Mouse (Mus musculus) thymus, postnatal 10 days (tissue): ENCODE results near the gene Igfbpl1.
A peak's percentile ranks its signal among the peaks of the same experiment; 100 is the strongest.

ENCODE experiments used
- DNase-seq, 2 experiments: peaks; one replicate each; pipeline ENCODE4 v3.0.0; 2021; ENCODE audit warnings: low spot score in 2 of 2

Gene Igfbpl1

DNA sequence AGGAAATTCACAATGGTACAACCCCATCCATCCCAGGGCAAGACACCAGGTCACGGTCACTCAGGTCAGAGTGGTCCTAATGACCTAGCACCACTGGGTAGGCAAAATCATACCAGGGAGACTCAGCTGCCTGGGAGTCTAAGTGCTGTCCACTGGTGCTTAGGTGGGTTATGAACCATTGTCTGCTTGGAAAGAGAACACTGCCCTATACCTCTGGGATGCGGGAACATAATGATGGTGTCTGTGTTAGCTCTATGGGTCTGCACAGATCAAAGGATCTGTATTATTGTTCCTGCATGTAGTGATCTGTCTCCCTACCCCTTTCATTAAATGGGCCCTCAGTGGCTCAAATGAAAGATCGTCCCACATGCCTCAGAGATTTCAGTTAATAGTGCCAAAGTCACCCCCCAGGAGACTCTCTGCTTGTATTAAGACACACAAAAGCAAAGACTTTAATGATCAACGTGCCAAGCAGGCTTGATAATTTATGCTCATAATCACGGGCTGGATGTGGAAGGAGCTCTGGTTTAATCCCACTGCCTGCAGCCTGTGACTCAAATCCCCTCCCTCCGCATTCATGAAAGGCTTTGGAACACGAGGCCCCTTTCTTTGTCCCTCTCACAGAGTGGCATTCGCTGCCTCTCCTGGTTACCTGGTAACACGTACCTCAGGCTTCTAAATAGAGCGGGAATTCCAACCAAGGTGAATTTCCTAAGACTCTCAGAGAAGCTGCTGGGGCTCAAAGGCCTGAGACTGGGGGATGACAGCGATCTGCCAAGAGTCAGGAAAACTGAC lies 3.7 kb downstream of the Igfbpl1 start:
- no peak for DNase-seq

DNA sequence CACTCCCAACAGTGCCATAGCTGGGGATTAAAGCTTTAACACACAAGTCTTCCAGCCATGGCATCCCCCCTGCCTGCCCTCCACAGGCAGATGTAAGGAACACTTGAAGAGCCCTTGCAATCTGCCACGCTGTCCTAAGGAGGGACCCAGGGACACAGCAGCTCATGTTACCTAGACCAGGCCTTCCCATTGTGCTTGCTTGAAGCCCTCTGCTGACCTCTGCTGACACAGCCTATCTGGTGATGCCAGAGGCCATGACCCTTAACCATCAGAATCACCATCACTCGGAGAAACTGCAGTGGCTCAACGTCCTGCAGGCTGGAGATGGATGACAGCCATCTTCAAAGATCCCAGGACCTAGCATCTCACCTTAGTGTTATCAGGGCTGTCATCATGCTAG lies 4.7 kb downstream of the Igfbpl1 start:
- DNase-seq: no peak

DNA sequence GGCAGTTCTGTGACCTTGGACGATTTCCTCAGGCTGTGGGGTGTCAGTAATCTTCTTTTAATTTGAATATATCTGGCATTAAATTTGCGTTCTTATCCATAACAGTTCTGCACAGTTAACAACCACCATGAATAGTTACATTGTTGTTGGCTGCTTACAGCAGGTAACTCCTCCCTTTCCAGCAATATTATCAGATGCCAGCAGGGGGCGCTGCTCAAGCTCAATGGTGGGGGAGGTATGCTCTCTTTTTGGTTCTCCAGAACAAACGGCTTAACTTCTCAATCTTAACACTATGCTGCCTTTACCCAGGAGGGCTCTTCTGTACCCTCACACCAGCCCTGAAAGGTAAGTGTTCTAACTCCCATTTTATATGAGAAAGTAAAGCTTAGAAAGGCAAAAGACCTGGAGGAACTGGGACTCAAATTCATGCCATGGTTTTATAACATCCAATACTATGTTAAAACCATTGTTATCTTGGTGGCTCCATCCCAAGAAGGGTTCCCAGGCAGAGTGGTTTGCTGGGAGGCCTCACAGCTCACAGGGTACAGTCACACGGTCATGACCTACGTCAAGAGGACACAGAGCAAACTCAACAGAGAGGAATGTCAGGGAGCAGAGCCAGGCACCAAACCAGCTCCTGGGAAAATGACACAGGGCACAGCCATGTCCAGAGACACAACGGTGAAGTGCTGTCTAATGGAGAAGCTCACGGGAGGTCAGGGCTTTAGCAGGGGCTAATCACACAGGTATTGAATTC lies 6.5 kb downstream of the Igfbpl1 start:
- peak; percentile 39 to 72 for DNase-seq

DNA sequence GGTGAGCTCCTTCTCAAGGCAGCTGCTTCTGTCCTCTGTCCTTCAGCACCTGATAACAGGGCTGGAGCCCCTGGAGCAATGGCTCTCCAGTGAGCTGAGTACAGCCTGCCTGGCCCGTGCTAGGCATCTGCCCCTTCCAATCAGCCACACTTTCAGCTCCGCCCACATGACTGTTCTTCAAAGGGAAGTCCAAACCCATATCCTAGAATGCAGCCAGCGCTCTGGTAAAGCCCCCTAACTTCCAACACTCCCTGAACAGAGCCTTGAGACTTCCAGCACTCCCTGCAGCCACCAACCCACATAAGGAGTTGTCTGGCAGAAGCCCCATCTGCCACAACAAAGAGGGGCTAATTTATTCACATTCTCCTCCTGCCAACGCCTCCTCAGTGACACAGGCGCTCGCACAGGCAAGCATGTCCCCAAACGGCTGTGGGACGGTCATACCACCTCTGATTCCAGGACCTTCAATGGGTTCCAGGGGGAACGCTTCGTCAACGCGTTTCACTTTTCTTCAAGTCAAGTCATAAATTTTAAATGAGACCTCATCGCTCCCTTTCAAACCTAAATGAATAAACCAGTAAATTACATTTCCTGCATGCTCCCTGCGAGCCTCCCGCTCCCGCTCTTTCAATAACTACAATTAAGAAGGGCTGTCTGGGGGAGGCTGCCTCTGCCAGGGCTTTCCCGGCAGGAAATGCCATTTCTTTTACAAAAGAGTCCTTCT lies 7.4 kb downstream of the Igfbpl1 start:
- DNase-seq: no peak

DNA sequence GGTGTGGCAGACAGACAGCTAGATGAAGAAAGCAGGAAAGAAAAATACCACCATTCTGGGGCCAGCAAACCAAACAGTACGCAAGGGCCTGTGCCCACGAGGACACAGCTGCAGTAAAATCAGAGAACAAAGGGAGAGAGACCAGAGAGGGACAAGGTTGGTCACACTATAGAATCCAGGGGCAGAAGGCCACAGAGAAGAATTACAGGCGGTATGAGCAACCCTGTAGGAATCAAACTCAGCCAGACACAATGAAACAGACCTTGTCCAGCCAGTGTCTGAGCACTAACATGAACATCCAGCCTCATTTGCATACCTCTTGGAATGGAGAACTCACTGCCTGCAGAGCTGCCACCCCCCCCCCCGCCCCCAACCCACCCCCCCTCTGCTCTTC lies 7.9 kb downstream of the Igfbpl1 start:
- DNase-seq: no peak

DNA sequence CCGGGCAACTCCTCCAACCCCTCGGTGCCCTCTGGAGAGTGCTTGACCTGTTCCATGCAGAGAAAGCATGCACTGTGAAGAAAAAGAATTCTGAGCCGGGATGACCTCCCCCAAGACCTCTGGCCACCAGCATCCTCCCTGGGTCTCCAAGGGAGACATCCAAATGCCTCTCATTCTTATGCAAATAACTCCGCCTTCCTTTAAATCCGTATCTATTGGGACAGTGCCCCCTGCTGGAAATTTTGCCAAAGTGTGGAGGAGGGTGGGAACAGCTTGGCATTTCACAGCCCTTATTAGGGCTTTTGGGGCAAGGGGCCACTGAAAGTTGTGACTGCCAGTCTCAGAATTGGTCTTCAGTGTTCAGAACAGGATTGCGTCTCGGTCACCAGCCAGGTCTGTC lies 11.2 kb downstream of the Igfbpl1 start:
- DNase-seq: peak; percentile 10 to 49

DNA sequence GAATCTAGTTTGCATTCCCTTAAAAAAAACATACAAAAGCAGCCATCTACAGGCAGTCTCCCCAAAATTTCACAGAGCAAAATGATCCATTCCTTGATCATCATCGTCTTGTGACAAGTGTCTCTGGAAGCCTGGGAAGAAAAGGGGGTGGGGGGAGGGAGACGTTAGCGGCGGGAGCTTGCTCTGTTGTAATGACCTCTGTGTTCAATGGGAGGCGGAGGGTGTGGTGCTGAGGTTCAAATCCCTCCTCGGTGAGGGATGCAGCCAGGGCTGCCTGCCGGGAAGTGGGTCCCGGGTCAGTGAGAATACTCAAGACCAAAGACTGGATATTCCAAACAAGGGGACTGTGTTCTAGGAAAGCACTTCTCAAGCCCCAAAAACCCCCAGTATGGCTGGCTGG lies 15.5 kb downstream of the Igfbpl1 start:
- no peak for DNase-seq

DNA sequence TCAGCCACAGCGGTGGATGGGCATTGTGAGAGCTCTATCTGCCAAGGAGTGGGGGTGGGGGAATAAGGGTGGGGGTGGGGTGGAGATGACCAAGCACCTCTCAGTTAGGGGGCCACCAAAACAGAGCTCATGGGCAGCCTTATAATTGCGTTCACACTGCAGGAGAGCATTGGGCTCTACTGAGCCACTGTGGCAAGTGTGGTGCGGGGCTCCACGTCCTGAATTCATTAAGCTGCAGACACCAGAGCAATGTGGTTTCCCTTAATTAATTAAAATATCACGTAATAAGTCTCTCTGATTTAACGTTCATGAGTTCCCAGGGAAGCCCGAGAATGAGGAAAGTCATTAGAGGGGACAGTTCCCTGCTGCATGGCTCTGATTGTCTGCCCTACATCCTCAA lies 18.7 kb downstream of the Igfbpl1 start:
- no peak for DNase-seq

DNA sequence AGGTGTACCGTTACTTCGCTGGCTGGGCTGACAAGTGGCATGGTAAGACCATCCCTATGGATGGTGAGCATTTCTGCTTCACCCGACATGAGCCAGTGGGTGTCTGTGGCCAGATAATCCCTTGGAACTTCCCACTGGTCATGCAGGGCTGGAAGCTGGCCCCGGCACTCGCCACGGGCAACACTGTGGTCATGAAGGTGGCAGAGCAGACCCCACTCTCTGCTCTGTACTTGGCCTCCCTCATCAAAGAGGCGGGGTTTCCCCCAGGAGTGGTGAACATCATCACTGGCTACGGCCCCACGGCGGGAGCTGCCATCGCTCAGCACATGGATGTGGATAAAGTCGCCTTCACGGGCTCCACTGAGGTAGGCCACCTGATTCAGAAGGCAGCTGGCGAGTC lies 23.8 kb downstream of the Igfbpl1 start:
- no peak for DNase-seq

DNA sequence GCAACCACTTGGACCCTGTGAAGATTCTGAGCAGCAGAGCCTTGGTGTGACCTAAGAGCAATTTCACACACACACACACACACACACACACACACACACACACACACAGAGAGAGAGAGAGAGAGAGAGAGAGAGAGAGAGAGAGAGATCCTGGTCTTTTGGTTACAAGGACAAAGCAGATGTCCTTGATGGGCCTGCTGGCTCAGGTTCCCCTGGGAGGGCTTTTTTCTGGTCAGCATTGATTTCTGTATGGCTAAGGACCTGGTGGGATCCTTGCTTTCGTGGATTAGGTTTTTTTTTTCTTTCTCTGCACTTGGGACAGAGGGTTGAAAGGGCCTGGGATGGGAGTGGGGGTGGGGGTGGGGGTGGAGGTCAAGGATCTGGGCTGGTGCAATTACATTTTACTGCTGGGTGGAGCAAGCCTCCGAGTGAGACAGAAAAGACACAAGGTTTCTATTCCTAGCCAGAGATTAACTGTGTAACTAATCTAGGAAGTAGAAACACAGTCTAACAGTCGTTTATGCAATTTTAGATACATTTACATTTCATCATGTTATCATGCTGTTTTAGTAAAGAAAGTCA lies 26.7 kb downstream of the Igfbpl1 start:
- no peak for DNase-seq

DNA sequence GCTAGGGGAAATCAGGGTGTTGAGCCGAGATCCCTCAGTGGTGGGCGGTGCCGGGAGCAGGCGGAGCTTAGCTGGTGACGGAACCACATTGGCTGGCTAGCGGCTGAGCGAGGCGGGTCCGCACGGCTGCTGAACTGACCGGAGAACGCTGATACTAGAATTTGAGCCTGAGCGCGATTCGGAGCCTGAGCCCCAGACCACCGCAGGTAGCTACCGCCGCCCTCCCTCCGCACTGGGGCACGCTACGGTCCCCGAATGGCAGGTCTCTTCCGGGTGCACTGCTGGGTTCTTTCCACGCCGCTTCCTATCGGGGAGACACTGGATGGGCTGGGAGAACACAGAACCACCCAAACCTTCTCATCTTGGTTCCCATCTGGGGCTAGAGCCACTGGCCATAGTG lies 27.8 kb downstream of the Igfbpl1 start, which contains the start of gene Aldh1b1:
Gene Aldh1b1 (plus strand): TSS at position 59 of the 400 bp plus-strand sequence.
- DNase-seq: peak; percentile 32 to 48

DNA sequence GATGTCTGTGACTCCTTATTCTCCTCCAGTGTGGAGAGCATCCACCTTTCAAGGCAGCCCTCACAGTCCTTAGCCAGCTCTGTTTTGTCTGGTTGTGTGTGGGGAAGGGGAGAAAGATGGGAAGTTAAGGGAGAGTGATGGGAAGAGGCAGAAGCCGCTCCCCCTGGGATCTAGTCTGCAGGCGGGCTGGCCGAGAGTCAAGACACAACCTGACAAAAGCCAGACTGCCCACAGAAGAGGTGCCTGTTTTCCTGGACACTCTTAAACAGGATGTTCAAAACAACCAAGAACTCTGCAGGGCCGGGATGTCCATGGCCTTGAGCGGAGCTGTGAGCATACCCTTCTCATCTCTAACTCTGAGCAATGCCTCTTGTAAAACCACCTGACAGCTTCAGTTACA lies 30.0 kb downstream of the Igfbpl1 start:
- DNase-seq: no peak

DNA sequence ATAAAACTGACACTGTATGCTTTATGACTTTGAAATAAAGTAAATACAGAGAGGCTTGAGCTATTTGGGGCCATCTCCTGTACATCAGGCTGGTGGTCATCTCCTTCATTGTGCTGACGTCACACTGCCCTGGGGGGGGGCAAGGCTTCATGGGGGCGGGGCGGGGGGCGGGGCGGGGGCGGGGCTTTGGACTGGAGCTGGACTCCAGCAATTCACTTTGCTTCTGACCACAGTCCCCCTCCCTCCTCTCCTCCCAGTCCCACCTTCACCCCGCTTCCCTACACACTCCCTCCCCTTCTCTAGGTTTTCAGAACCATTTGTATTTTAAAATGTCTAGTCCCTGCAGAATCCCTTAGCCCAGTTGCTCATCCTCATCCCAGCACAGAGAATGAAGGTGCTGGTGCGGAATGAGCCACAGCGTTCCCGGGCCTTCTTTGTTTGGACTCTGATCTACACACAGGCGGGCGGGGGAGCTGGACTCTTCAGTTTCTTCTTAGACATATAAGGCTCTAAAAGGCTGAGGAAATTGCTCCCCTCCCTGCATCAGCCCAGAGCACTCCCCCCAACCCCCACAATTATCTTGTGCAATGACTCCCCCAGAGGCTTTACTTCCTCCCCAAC lies 31.4 kb downstream of the Igfbpl1 start:
- no peak for DNase-seq

DNA sequence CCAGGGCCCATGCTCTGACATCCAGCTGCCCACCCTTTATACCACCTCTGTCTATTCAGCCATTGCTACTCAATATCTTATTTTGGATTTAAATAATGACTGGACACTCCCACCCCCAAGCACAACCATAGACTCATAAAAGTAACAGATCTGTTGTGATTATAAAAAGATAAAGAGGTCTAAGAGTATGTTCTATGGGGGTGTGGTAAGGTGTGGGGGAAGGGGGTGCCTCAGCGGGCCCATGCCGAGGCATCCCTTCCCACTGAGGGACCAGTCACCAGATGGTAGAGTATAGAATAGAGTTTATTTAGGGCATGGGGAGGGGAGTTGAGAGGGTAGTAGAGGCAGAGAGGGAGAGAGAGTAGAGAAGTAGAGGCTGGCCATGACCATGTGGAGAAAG lies 36.7 kb downstream of the Igfbpl1 start:
- no peak for DNase-seq

DNA sequence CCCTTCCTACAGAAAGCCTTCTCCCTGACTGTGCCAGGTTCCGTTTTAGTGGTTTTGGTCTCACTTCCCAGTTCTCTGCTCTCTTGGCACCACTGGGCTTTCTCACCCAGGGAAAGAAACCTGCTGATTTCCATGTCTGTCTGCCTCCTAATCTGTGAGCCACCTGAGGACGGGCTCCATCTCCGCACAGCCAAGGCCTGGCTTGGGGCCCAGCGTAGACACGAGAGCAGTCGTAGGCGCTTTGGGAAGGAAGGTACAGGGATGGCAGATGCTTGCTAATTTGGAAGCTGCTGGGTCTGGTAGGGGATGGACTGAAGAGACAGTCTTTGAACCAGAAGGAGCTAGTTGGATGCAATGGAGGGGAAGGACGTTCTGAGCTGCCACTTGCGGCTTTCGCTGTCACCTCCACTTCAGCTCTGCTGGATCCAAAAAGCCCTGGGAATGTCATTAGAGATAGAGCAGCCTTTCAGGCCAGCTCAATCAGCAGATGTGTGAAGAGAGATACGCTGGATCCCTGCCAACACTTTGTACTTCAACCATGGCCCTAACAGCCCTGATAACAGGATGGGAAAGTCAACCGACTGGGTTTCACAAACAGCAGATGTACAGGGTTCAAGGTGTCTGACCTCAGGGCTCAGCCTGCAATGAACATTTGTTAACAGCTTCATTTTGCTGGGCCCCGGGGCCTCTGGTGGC lies 37.3 kb downstream of the Igfbpl1 start:
- no peak for DNase-seq

DNA sequence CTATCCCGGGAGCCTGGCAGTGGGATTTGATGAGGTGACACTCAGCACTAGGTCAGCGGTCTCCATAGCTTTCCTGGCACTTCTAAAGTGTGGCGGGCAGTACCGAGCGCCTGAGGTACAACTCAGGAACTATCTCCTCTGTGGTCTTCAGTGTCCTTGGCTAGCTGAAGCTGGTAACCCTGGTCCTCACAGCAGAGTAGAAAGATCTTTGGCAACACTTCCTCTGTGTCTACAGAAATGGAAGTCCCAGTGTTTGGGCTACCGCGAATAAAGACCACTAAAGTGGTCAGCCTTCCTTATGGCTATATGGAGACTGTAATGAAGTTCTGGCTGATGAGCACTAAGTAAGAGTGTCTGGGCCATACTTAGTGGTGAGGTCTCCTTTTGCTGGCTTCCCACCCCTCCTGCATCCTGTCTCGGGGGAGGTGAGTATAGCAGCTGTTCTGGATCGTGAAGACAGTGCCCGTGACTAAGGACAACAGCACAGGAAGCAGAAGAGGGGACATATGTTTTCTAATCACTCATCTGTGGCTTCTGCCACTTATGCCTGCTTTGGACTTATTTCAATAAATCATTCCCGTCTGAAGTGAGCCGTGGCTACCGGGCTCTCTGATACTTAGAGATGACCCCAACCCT lies 38.2 kb downstream of the Igfbpl1 start:
- DNase-seq: no peak

DNA sequence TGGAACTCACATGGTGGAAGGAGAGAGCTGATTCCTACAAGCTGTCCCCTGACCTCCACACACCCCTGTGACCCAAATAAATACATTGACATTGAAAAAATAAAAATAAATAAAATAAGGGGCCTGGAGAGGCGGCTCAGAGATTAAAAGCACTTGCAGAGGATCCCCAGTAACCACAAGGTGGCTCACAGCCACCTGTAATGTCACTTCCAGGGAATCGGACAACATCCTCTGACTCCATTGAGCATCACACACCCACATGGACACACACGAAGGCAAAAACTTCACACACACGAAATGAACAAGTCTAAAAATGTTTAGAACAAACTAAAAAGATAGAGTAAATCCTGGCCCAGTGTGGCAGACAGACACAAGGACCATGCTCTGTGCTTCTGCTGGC lies 40.0 kb downstream of the Igfbpl1 start:
- DNase-seq: no peak

DNA sequence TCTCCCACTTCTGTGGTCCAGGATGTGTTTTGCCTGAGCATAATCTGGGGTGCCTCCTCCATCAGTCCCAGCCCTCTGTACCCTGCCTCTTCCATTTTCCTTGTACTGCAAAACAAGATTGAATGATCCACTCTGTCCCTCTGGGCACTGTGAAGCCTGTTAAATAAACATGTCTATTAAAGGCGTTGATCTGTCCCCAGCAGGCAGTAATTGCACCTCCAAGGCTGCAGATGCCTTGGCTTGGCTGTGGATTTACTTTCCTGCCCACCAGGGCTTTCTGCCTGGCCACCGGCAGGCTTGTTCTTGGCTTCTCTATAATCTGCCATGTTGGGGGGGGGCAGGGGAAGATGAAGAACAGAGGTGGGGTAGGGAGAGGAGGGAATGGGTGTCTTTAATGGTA lies 40.8 kb downstream of the Igfbpl1 start:
- DNase-seq: no peak

DNA sequence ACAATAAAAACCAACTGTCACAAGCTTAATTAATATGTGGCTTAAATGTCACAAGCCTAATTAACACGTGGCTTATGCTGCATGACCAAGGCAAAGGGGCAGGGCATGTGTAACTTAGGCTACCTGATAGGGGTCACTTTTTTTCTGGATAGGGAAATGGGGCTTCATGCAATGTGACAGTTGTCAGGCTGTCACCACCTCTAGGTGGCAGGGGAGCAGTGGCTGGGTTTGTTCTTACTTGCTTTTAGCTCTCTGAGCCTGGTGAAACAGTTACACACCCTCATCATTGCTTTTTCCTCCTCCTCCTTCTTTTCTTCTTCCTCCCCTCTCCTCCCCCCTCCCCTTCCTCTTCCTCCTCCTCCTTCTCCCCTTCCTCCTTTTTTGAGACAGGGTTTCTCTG lies 43.1 kb downstream of the Igfbpl1 start:
- DNase-seq: no peak

DNA sequence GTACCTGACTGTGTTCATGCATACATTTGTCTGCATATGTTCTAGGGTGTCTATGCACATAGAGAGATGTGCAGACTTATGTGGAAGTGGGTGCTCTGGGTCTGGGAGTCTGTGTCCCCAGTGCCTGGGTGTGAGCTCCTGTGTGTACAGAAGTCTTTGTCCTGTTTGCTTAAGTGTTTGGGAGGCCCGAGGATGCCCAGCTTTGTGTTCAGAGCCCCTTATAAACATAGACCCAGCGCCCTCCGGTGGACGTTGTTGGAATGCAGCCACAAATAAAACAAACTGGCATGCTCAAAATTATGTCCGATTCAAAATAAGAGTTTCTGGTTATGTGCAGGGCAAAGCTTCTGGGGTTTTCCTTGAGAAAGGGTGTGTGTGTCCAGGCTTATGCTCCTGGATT lies 55.1 kb downstream of the Igfbpl1 start:
- DNase-seq: peak in 1 of 2 experiments; percentile 40

DNA sequence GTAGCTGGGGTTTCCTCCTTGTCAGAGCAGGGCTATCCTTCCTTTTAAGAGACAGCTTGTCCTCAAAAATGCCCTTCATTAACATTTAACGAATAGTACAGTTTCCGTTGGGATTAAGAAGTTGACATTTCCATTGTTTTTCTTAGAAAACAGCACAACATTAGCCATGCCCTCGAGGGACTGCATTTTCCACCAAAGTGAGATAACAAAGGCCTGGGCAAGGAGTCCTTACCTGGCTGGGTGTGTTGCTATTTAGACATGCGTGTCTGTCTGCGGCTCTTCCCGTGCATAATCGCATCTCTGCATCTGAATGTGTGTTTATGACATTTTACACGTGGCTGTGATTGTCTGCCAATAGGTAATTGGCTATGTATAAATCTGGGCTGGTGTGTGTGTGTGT lies 55.5 kb downstream of the Igfbpl1 start:
- no peak for DNase-seq
